Mouse (Mus musculus): ENCODE data around the gene Ubox5.

Gene Ubox5

GRCm38 (mm10) chr2:130634006-130634738 is 4.3 kb upstream of the Ubox5 start:
- no peak for DNase-seq (ENCODE audit: low spot score)

- DNase-seq (ENCODE audit: low spot score): no peak
Observed at GRCm38 (mm10) chr2:130632887-130633675, 3.2 kb upstream of the Ubox5 start.

GRCm38 (mm10) chr2:130632416-130632815 is 2.6 kb upstream of the Ubox5 start:
- no peak for DNase-seq (ENCODE audit: low spot score)

GRCm38 (mm10) chr2:130629080-130629838 is 579 bp downstream of the Ubox5 start:
- no peak for DNase-seq (ENCODE audit: low spot score)

GRCm38 (mm10) chr2:130628424-130628823 is 1.4 kb downstream of the Ubox5 start:
- DNase-seq (ENCODE audit: low spot score): peak; percentile 54

- DNase-seq (ENCODE audit: low spot score): no peak
Observed at GRCm38 (mm10) chr2:130618972-130619371, 10.9 kb downstream of the Ubox5 start.

GRCm38 (mm10) chr2:130613091-130613490 is 16.7 kb downstream of the Ubox5 start:
- DNase-seq (ENCODE audit: low spot score): no peak

- DNase-seq (ENCODE audit: low spot score): no peak
Observed at GRCm38 (mm10) chr2:130602195-130602594, 27.6 kb downstream of the Ubox5 start.

GRCm38 (mm10) chr2:130598399-130598798 is 31.4 kb downstream of the Ubox5 start:
- DNase-seq (ENCODE audit: low spot score): no peak

GRCm38 (mm10) chr2:130597601-130598010 is 32.2 kb downstream of the Ubox5 start:
- no peak for DNase-seq (ENCODE audit: low spot score)

- DNase-seq (ENCODE audit: low spot score): no peak
Observed at GRCm38 (mm10) chr2:130595596-130595995, 34.2 kb downstream of the Ubox5 start.

- no peak for DNase-seq (ENCODE audit: low spot score)
Observed at GRCm38 (mm10) chr2:130591016-130591415, 38.8 kb downstream of the Ubox5 start.

- no peak for DNase-seq (ENCODE audit: low spot score)
Observed at GRCm38 (mm10) chr2:130589761-130590160, 40.1 kb downstream of the Ubox5 start.

- no peak for DNase-seq (ENCODE audit: low spot score)
Observed at GRCm38 (mm10) chr2:130589157-130589556, 40.7 kb downstream of the Ubox5 start.

GRCm38 (mm10) chr2:130588373-130588772 is 41.5 kb downstream of the Ubox5 start:
- DNase-seq (ENCODE audit: low spot score): no peak

- no peak for DNase-seq (ENCODE audit: low spot score)
Observed at GRCm38 (mm10) chr2:130586016-130586415, 43.8 kb downstream of the Ubox5 start.

- DNase-seq (ENCODE audit: low spot score): no peak
Observed at GRCm38 (mm10) chr2:130583902-130584560, 45.8 kb downstream of the Ubox5 start.

GRCm38 (mm10) chr2:130582552-130582951 is 47.3 kb downstream of the Ubox5 start, which contains the start of gene Avp:
Gene Avp, minus strand, starts transcription at chr2:130582554.
- no peak for DNase-seq (ENCODE audit: low spot score)

- DNase-seq (ENCODE audit: low spot score): no peak
Observed at GRCm38 (mm10) chr2:130581201-130581600, 48.6 kb downstream of the Ubox5 start.

- DNase-seq (ENCODE audit: low spot score): no peak
Observed at GRCm38 (mm10) chr2:130579791-130580190, 50.0 kb downstream of the Ubox5 start.

GRCm38 (mm10) chr2:130578148-130578547 is 51.7 kb downstream of the Ubox5 start:
- peak; percentile 78 for DNase-seq (ENCODE audit: low spot score)

GRCm38 (mm10) chr2:130577632-130578031 is 52.2 kb downstream of the Ubox5 start:
- no peak for DNase-seq (ENCODE audit: low spot score)
